Mouse (Mus musculus): ENCODE measurements around the gene Fam83e.

- TF ChIP-seq CTCF (IDR thresholded peaks at IDR 0.05; ENCODE audit: borderline replicate concordance, insufficient read depth, low read depth, low read length) (no peak), POLR2A (IDR thresholded peaks at IDR 0.05; ENCODE audit: borderline replicate concordance, insufficient read depth, low read length) (no peak)
These were observed 5.4 kb downstream of the Fam83e start for GRCm38 (mm10) chr7:45726419-45726818.
